9 mouse cellular contexts compared by ENCODE assay signal in the genomic region with DNA sequence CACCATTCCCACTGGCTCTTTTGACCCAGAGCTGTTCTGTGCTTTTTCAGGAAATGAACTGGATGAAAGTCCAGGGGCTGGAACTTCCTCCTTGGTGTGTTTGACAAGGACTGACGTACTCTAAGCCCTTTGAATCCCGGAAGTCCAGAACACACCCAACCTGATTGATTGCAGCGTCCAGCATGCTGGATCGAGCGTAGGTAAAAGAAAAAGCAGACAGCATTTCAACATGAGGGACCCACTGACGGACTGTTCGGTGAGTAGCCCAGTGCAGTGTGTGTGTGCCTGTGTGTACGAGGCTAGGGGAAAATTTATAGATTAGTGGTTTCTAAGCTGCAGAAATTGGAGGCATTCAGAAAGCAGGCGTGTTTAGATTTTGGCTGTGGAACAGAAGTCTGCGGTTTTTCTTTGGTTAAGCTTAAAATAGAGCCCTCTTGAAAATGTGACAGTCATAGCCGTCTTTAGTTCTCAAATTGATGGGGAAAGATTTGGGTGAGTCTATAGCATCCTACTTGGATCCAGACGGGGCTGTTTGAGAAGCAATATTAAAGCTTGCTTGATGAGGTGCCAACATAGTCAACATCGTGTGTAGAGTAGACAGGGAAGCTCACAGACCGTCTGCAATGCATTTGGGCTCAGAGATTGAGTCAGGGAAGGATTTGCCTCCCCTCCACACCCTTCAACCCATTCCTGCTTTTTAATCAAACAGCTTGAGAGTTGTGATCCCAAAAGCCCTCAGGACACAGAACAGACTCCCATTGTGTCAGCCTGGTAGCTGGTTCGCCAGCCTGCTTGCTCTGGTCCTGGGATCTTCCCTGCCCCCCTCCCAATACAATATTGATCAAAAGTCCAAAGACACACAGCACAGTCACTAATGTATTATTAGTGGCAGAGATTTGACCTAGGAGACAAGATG. TPM values are rescaled to one million over a fixed set of nuclear protein-coding genes. Genes with fewer than 3 reads are reported as not detected.
DNase-seq lines count a peak whose midpoint lies in the region; ATAC-seq and TF ChIP-seq lines count a peak whose summit lies in the region.
"Had no signal": no experiment of that assay in that cellular context is flagged by ENCODE, and none has a peak within 500 bp of the region (broad histone marks: within the 10 kb centered on the region; RNA-seq: fewer than 3 reads in every experiment).

A gene (plus strand): TSS at position 140 of the 916 bp plus-strand sequence.

- intact Hi-C loops in gastrocnemius, postnatal 14 days (cut with DNase I; ENCODE audit: low total_unique reads): no loop called here

- no peaks in the 10 kb centered on the region for H3K36me3 ChIP-seq in kidney, embryonic 14.5 days (ENCODE audit: control insufficient read depth, insufficient read depth, low read length)
- no peaks in the 10 kb centered on the region for H3K36me3 ChIP-seq in midbrain, embryonic 15.5 days (replicated peaks)
- H3K36me3 ChIP-seq: limb, embryonic 12.5 days had no signal

- no peak for TF ChIP-seq CTCF in embryonic fibroblast, embryonic 13.5 days (IDR thresholded peaks at IDR 0.05; ENCODE audit: borderline replicate concordance, insufficient read depth, low read length)

- no peak within 1 kb of the TSS for H3K9ac ChIP-seq in kidney, embryonic 14.5 days (ENCODE audit: low read depth, low read length)
- no peak within 1 kb of the TSS for H3K9ac ChIP-seq in midbrain, embryonic 15.5 days
- H3K9ac ChIP-seq: limb, embryonic 12.5 days had no signal

- H3K4me2 ChIP-seq in kidney, embryonic 14.5 days (replicated peaks; ENCODE audit: low read depth, low read length): peak within 1 kb of the TSS; percentile 1
- no peak within 1 kb of the TSS for H3K4me2 ChIP-seq in midbrain, embryonic 15.5 days
- H3K4me2 ChIP-seq: limb, embryonic 12.5 days had no signal

- TF ChIP-seq POLR2A in embryonic fibroblast, embryonic 13.5 days (IDR thresholded peaks at IDR 0.05; ENCODE audit: low read depth, low read length): no peak

- H3K4me3 ChIP-seq in embryonic fibroblast, embryonic 13.5 days (ENCODE audit: insufficient read depth, low read length): no peak within 1 kb of the TSS
- peak within 1 kb of the TSS; percentile 7 for H3K4me3 ChIP-seq in kidney, embryonic 14.5 days (ENCODE audit: low read length)
- no peak within 1 kb of the TSS for H3K4me3 ChIP-seq in midbrain, embryonic 15.5 days
- H3K4me3 ChIP-seq: limb, embryonic 12.5 days had no signal

- DNase-seq in frontal cortex, postnatal 10 days (ENCODE audit: low spot score in 2 of 2): no peak
- DNase-seq in lung, postnatal 14 days: peak; percentile 56
- no peak for DNase-seq in gastrocnemius, postnatal 14 days
- no peak for DNase-seq in cerebellum, adult 11 months

- H3K9me3 ChIP-seq in kidney, embryonic 14.5 days (ENCODE audit: control insufficient read depth, low read length): no peaks in the 10 kb centered on the region
- H3K9me3 ChIP-seq in midbrain, embryonic 15.5 days: no peaks in the 10 kb centered on the region
- H3K9me3 ChIP-seq: limb, embryonic 12.5 days had no signal

- 0 out of 2 replicates have a peak, but pooled peaks cover 3% of the 10 kb centered on the region for H3K4me1 ChIP-seq in embryonic fibroblast, embryonic 13.5 days (ENCODE audit: control insufficient read depth, insufficient read depth, low read length)
- peaks cover 13% of the 10 kb centered on the region for H3K4me1 ChIP-seq in kidney, embryonic 14.5 days (ENCODE audit: control insufficient read depth, insufficient read depth, low read length)
- no peaks in the 10 kb centered on the region for H3K4me1 ChIP-seq in midbrain, embryonic 15.5 days

- ATAC-seq in frontal cortex, adult (ENCODE audit: low TSS enrichment): peak; percentile 57
- ATAC-seq in kidney, embryonic 14.5 days (ENCODE audit: low FRiP score, low TSS enrichment): no peak
- ATAC-seq in midbrain, embryonic 15.5 days (replicated peaks): no peak

- H3K27ac ChIP-seq in embryonic fibroblast, embryonic 13.5 days (ENCODE audit: insufficient read depth, low read length): peak within 1 kb of the TSS; percentile 31; the same call in 1 of the 2 replicates
- peak within 1 kb of the TSS; percentile 43; the same call in 1 of the 2 replicates for H3K27ac ChIP-seq in kidney, embryonic 14.5 days (ENCODE audit: low read depth, low read length)
- H3K27ac ChIP-seq in midbrain, embryonic 15.5 days: no peak within 1 kb of the TSS
- H3K27ac ChIP-seq: limb, embryonic 12.5 days had no signal

- WGBS in kidney, embryonic 14.5 days: 54% methylated on average over 15 of the region's 15 CpGs
- WGBS in midbrain, embryonic 15.5 days: 76% methylated on average over 15 of the region's 15 CpGs

- no peaks in the 10 kb centered on the region for H3K27me3 ChIP-seq in kidney, embryonic 14.5 days (ENCODE audit: control insufficient read depth, insufficient read depth, low read length)
- H3K27me3 ChIP-seq in midbrain, embryonic 15.5 days (replicated peaks): no peaks in the 10 kb centered on the region
- H3K27me3 ChIP-seq: limb, embryonic 12.5 days had no signal

RNA-seq across cellular contexts. Expression of the gene that starts here (rescaled TPM):
- 0.60 TPM in 1 of 2 replicates, not detected in the other for polyA plus RNA-seq in embryonic fibroblast, embryonic 13.5 days (2011; ENCODE audit: insufficient read length, low read depth, missing spikeins)
- 5.4 and 5.9 TPM in 2 replicates for polyA plus RNA-seq in kidney, embryonic 14.5 days (2014; fragmentation: Nextera tagmentation; extraction: Ambion mirVana)
- 1 to 10 TPM; 1.3 to 2.1 TPM for total RNA-seq in gastrocnemius, postnatal 14 days (2021)
- 1.1 and 1.7 TPM in 2 replicates for polyA plus RNA-seq in midbrain, embryonic 15.5 days (2015; fragmentation: Nextera tagmentation; extraction: Ambion mirVana)
